Mouse (Mus musculus) embryonic fibroblast, embryonic 13.5 days (primary cell): ENCODE data around the gene Prickle2.

ENCODE experiments used
- CTCF ChIP-seq: IDR thresholded peaks from 2 replicates; pipeline ENCODE4 v1.5.1; 2011; ENCODE audit warnings: mild to moderate bottlenecking, control low read depth, low read length, moderate library complexity, borderline replicate concordance; ENCODE audit not compliant: insufficient read depth
- POLR2A ChIP-seq: IDR thresholded peaks from 2 replicates; pipeline ENCODE4 v1.6.1; 2011; ENCODE audit warnings: low read depth, mild to moderate bottlenecking, control low read depth, low read length, moderate library complexity

DNA sequence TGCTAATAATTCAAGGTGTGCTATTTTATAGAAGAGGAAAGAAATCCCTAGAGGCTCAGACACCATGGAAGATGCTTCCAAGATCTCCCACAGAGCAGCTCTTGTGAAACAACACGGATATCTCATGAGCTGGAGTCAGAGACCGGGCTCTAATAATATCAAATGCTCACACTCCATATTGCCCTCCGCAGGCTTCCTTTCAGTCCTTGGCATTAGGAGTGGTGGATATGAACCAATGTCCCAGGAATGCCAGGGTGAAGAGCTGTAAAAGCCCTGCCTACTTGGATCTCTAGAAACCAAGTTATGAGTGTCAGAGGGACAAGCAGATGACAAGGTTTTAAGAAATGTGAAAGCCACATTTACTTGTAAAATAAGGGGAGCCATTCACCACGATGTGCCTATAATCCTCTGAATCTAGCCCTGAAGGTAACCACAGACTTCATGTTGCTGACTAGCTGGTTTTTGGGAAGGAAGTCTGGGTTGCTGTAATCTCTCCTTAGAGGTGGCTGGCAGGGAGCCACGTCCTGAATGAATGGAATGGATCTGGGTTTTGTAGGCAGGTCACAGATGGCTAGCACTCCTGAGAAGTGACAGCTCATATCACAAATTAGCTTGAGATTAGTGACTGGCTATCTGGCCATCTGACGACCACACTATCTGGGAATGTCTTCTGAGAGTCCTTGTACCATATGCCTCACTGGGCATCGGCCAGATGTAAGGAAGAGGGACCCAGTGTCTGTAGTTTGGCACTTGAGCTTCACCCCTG is 278.4 kb downstream of the Prickle2 start:
- no peak for TF ChIP-seq CTCF
- no peak for TF ChIP-seq POLR2A
